Mouse (Mus musculus) c-Kit-positive CD71-positive TER-119-negative erythroid progenitor cells, embryonic 14.5 days (primary cell): Measurements from ENCODE around the gene Otop1.

Experiments
- DNase-seq: peaks from one replicate; pipeline ENCODE4 v3.0.0-alpha.2; 2013; ENCODE audit warnings: low read depth

The Otop1 gene

DNA sequence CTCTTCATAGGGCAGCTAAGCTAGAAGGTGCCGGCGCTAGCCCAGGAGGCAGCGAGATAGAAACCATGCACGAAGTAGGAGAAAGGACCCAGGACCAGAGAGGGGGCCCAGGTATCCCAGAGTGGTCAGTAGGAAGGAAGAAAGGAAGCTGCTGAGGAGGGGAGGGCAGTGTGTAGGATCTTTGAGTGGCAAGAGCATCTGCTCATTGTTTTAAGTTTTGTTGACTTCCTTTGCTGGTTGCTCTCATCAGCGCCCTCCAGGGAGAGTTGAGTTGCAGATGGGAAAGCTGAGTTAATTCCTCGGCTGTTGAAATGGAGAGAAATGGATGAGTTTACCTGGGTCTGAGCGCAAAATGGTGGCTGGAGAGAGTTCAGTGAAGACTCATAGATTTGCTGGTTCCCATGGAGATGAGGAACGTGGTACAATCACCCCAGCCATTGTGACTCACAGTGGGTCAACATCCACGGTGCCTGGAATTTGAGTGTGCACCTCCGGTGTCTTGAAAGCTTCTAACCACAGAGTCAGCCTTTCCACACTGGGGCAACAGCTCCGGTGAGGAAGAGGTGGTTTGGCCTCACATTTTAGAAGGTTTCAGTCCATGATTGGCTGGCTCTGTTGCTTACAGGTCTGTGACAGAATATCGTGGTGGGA is 26.1 kb downstream of the Otop1 start:
- no peak for DNase-seq

DNA sequence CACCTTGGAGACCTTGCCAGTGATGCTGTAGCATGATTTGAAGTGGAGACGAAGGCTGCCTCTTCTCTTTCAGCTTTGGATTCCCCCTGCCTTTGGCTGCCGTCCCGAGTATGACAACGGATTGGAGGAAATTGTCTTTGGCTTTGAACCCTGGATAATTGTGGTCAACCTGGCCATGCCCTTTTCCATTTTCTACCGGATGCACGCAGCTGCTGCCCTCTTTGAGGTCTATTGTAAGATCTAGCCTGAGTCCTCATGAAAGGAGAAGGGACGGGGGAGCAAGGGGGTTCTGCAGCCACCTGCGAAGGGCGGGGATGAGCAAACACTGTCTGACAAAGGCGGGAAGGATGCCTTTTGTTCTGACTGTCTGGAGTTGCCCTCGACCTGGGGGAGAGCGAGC is 26.9 kb downstream of the Otop1 start:
- DNase-seq, result no peak

DNA sequence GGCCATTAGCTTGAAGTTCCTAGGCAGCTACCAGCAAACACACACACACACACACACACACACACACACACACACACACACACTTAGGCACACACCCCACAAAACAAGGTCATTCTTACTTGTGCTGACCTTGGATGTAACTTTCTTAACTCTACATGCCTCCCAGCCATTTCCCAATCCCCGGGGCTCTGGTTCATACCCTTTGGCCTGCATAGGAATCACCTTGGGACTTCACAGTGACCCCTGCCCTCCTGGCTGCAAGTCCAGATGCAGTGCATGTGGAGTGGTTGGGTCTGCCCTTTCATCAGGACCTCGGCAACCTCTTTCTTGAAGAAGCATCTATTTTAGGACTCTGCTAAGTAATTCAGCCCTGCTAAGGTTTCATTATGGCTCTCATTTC is 29.5 kb downstream of the Otop1 start:
- DNase-seq, result no peak

DNA sequence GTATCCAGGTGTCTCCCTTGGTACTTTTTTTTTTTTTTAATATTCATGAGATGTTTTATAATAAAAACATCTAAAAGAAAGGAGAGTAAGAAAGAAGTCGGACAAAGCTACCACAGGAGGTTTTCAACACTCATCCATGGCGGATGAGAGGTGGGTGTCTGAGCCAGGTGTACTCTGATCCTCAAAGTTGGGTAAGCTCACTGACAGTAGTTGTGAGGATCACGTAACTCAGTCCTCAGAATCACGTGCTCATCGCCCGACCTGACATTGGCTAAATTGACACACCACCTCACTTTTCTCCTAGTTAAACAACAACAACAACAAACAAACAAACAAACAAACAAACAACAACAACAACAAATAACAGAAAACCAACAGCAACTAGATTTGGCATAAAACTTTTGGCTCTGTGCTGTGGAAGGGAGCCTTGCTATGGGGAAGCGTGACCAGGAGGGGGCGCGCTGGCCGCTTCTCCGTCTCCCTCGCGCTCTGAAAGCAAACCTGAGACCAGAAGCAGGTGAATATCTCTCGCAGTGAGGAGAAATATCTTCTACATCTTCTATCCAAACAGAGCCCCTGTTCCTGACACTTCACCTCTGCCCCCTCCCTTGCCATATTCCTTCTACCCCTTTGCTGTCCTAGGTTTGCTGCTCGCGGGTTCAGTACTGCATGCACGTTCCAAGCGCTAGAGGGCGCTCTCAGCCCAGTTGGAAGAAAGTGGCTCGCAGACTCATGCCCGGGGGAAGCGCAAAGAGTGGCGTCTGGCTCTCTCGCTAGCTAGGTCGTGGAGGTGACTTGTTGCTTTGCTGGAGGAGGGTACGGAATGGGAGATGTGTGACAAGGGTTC is 31.7 kb downstream of the Otop1 start:
- peak; percentile 74 for DNase-seq

DNA sequence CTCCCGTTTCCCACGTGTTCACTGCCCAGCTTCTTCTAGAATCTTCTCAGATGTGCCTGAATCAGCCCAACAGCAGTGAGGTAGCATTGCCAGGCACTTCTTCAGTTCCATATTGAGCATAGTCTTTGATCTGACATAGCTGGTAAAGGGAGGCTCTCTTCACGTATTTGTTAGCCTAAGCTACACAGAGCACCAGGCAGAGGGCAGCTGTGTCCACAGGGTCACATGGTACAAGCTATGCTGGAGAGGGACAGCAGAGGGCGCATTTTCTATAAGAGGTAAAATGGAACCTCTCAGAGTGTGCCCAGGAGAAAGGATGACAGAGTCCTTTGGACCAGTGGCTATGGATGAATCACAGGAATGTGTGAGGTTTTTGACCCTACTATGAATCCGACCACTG is 33.1 kb downstream of the Otop1 start:
- peak; percentile 40 for DNase-seq

DNA sequence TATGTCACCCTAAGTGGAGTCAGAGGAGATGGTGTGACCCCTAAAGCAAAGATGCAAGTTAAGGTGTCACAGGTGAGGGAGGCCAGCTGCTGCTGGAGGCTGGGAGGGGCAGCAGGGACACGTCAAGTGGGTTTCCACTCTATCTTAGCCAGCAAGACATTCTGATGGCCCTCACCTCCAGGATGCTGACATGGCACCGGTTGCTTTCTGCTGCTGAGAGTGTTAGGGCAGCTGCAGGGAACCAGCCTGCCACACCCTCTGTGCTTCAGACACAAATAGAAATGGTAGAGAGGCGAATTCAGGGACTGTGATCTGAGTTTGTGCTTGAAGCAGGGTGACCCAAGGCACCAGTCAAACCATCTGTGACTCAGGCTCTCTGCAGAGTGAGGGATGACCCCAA is 34.0 kb downstream of the Otop1 start:
- no peak for DNase-seq

DNA sequence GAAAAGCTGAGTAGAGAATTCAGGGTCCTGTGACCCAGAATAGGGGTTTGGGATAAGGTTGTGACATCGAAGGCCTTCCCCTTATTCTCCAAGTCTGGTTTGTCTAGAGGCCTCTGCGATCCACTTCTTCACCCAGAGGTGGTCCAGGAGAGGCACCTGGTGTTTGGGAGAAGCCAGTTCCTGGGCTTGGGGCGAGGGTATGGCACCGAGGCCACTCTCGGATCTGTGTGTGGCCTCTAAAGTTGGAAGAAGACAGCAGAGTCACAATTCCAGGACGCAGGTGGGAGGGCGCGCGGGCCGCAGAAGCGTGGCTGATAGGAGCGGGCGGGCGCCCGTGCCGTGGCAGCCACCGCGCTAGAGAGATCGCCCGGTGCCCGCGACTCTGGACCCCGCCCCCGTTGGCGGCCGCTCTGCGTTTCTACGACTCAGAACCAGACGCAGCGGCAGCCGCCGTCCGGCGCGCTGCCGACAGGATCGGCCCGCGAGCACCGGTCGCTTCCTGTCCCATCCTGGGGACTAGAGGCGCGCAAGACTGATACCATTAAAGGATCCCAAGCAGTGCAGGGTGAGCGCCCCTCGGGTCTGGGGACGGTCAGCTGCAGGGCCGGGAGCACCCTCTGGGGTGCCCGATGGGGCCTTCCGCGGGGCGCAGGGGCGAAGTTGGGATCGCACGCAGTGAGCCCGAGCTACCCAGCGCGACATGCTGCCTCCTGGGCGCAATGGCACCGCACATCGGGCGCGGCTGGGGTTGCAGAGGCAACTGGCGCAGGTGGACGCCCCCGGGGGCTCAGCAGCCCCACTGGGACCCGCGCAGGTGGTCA is 43.4 kb downstream of the Otop1 start, which contains the start of gene Drd5:
Gene Drd5, plus strand, starts transcription at position 402 of the 821 bp plus-strand sequence.
- DNase-seq, result no peak

DNA sequence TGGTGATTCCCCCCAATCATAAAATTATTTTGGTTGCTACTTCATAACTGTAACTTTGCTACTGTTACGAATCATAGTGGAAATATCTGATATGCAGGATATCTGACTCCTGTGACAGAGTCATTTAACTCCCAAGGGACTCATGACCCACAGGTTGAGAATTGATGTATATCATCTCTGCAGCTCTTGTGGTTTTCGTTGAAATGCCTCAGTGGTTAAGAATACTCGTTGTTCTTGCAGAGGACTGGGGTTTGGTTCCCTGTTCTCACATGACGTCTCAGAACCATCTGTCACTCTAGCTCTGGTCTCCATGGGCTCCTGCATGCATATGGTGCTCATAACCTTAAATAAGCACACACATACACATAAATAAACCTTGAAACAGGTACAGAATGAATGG is 57.6 kb downstream of the Otop1 start:
- no peak for DNase-seq

DNA sequence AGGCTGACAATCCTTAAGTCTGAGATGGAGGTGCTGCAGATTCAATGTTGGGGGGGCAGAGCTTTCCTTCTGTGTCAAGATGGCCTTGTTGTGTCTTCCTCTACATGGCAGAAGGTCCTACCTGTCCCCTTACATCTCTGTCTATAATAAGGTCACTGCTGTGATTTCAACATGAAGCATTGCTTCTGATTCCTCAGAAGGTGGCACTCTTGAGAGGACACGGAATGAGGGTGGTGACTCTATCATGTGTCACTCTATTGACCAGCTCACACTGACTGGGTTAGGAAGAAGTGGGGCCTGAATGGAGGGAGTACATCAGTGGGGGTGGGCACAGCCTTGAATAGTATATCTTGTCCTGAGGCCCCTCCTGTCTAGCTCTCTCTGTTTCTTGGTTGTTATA is 58.8 kb downstream of the Otop1 start:
- no peak for DNase-seq

DNA sequence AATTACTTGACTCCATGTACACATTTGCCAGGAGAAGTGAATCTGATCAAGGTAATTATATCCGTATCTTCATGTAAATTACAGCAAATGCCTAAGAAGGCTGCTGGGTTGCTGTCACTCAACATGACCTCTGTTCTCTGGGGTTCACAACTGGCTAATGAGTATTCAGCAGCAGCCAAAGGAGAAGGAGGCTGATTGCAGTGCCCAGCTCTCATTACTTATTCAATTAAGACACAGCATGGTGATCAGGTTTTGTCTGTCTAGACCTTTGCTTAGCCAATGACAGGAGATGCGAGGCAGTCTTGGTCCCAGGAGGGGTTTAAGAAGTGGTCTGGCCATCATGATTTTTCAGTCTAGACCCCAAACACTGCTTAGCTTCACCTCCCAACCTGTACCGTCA is 67.3 kb downstream of the Otop1 start:
- DNase-seq, result no peak

DNA sequence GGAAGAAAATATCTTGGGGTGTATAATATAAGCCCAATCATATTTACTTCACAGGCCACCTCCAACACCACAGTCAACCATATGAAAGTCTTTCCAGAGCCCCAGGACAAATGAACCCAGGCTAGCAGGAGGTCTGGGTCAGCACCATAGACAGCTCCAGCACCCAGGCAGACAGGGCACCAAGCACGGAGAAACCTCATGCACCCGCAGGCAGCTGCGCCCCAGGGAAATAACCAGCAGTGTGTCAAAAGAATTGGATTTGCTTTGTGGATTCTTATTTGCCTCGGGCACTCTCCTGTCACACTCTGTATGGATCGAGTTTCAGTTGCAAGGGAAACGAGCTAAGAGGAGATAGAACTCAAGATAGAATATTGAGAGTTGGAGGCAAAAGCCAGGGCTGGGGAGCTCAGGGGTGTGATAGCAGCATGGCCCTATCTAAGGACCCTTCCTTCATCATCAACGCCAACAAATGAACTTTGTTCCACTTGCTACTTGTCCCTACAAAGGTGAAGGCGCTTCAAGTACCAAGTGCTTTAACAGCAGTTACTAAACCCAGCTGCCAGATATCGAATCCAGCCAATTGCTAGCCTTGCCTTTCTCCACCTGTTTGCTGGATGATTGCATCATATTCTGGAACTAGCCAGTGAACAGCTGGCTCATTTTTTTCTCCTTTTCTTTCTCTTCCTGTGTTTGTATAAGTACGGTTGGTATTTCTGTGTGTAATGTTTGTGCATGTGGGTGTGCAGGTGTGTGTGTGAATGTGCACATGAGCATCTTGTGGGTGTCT is 71.1 kb downstream of the Otop1 start:
- no peak for DNase-seq

DNA sequence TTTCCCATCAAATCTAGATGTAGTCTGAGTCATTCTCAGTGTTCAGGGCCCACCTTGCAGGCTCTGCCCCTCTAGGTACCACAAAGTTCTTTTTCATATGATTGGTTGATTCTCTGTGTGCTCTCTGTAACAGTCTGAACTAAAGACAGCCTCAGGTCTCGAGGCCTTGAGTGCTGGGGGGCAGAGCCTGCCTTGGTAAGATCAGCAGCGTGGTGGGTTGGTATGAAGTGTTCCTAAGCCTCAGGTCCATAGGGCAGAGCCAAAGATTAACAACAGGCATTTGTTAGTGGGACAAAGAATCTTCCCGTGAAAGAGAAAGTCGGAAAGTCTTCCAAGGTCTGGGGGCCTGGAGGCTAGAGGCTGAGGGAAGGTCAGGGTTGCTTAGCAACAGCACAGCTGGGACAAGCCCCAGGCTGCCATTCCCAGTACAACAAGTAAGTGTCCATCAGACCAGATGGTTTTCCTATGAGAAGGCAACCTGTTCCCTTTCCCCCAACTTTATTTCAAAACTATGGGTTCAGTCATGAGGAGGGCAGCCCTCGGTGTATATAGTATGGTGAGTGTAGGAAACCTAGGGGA is 74.7 kb downstream of the Otop1 start:
- no peak for DNase-seq
